Comparison of ENCODE assay signal across 24 mouse cellular contexts in genomic region chr14:121291881-121292280, GRCm38 (mm10).
"Had no signal": no experiment of that assay in that cellular context is flagged by ENCODE, and none has a peak within 500 bp of the region (broad histone marks: within the 10 kb centered on the region; RNA-seq: fewer than 3 reads in every experiment).

No protein-coding gene starts in this region.

- H3K4me1 ChIP-seq: heart, embryonic 15.5 days; hindbrain, embryonic 12.5 days; hindbrain, embryonic 15.5 days; limb, embryonic 10.5 days; limb, embryonic 12.5 days; liver, embryonic 15.5 days had no signal

- H3K4me3 ChIP-seq: heart, embryonic 13.5 days; heart, embryonic 15.5 days; hindbrain, embryonic 12.5 days; hindbrain, embryonic 15.5 days; layer of hippocampus, adult 2 months; left cerebral cortex, adult 2 months; limb, embryonic 10.5 days; limb, embryonic 12.5 days; liver, embryonic 13.5 days; liver, embryonic 15.5 days had no signal

- H3K27ac ChIP-seq: heart, embryonic 13.5 days; heart, embryonic 15.5 days; hindbrain, embryonic 12.5 days; hindbrain, embryonic 15.5 days; layer of hippocampus, adult 2 months; left cerebral cortex, adult 2 months; limb, embryonic 10.5 days; limb, embryonic 12.5 days; liver, embryonic 13.5 days; liver, embryonic 15.5 days had no signal

- H3K9me3 ChIP-seq: heart, embryonic 13.5 days; heart, embryonic 15.5 days; hindbrain, embryonic 12.5 days; hindbrain, embryonic 15.5 days; limb, embryonic 10.5 days; limb, embryonic 12.5 days; liver, embryonic 13.5 days; liver, embryonic 15.5 days had no signal

- ATAC-seq: intestine, embryonic 16.5 days had no signal

- H3K27me3 ChIP-seq: heart, embryonic 13.5 days; heart, embryonic 15.5 days; hindbrain, embryonic 12.5 days; hindbrain, embryonic 15.5 days; limb, embryonic 12.5 days; liver, embryonic 13.5 days; liver, embryonic 15.5 days had no signal

- H3K9ac ChIP-seq: heart, embryonic 13.5 days; heart, embryonic 15.5 days; hindbrain, embryonic 12.5 days; hindbrain, embryonic 15.5 days; limb, embryonic 12.5 days; liver, embryonic 13.5 days; liver, embryonic 15.5 days had no signal

- H3K4me2 ChIP-seq: heart, embryonic 11.5 days; heart, embryonic 13.5 days; heart, embryonic 15.5 days; hindbrain, embryonic 12.5 days; hindbrain, embryonic 15.5 days; limb, embryonic 12.5 days; liver, embryonic 11.5 days; liver, embryonic 13.5 days; liver, embryonic 15.5 days had no signal

- DNase-seq: gastrocnemius, postnatal 14 days; gastrocnemius, postnatal 36 days; heart, adult 18-20 months; heart, postnatal 14 days; heart, postnatal 36 days; kidney, adult 11 months; kidney, adult 2 months; kidney, postnatal 10 days; kidney, postnatal 25 days; kidney, postnatal 4 days; liver; liver, embryonic 13.5 days had no signal
